Mouse (Mus musculus): ENCODE measurements around the gene Clic4. TPM values are rescaled to one million over a fixed set of nuclear protein-coding genes. Genes with fewer than 3 reads are reported as not detected.

The Clic4 gene
- polyA plus RNA-seq, 1 experiment from 2014 or later, result 147 TPM

DNA sequence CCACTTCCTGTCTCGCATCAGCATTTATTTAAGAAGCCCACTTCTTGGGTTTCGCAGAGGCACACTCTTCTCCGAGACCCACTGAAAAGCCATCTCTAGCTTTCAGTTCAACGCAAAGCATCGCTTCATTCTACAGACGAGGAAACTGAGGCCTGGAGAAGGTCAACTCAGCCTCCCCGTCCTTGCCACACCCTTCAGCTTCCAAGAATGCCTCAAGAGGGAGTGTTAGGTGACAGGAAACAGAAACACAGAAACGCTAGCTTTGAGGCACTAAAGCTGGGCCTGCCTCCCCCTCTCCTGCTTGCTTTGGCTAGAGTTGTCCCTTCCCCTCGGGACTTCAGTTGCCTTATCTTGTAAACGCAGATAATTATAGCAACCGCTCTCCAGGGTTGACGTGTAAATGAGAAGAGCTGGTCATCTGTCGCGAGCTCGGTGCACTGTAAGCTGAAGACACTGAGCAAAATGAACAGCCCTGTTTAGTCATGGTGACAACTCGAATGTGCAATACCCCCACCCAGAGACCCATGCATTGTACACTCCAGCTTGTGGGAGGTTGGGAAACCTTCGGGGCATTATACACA is 40.6 kb upstream of the Clic4 start:
- H3K4me1 ChIP-seq (replicated peaks; ENCODE audit: insufficient read depth, low read length), result peaks cover 28% of the 10 kb centered on the region
- H3K27ac ChIP-seq, result peak overlapping the region; percentile 70
- DNase-seq (ENCODE audit: low spot score) (peak; percentile 82), ATAC-seq (replicated peaks; ENCODE audit: low FRiP score, low read depth) (no peak; the same call in 1 of the 2 replicates)
- no peaks in the 10 kb centered on the region for H3K9me3 ChIP-seq (replicated peaks; ENCODE audit: low read length)
- H3K4me3 ChIP-seq (replicated peaks; ENCODE audit: low read depth, low read length), result no peak overlapping the region
- 0 out of 2 replicates have a peak, but pooled peaks have one; percentile 10 for TF ChIP-seq CTCF (IDR thresholded peaks at IDR 0.05; ENCODE audit: low read depth)
- peaks cover 17% of the 10 kb centered on the region; the same call in 1 of the 2 replicates for H3K36me3 ChIP-seq (ENCODE audit: insufficient read depth, low read length)
- no peak overlapping the region for H3K9ac ChIP-seq (ENCODE audit: low read depth, low read length)
- no peaks in the 10 kb centered on the region for H3K27me3 ChIP-seq (ENCODE audit: insufficient read depth, low read length)
- H3K4me2 ChIP-seq (ENCODE audit: low read length), result peak overlapping the region; percentile 21; the same call in 1 of the 2 replicates
- WGBS, result 19% methylated on average over 17 of the region's 17 CpGs

DNA sequence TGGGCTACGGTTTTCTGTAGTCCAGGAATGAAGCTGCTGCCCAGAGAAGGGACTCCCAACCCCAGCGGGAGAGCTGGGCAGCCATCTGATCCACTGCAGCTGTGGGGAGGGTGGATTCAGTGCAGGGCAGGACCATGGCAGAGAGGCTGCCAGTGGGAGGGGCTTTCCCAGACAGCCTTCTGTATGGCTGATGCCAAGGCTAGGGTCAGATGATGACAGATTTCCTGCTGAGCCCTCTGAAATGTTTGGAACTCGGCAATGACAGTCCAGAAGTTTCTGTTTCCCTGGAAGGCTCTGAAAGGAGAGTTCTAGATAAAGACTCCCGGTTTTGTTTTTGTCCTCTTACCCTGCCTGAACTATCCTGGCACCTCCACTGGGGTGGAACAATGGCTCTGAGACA is 40.1 kb upstream of the Clic4 start:
- Histone ChIP-seq H3K9ac (ENCODE audit: low read depth, low read length) (no peak overlapping the region), H3K9me3 (replicated peaks; ENCODE audit: low read length) (no peaks in the 10 kb centered on the region), H3K4me1 (replicated peaks; ENCODE audit: insufficient read depth, low read length) (peaks cover 28% of the 10 kb centered on the region), H3K27ac (peak overlapping the region; percentile 70), H3K4me3 (replicated peaks; ENCODE audit: low read depth, low read length) (no peak overlapping the region), H3K4me2 (ENCODE audit: low read length) (peak overlapping the region; percentile 21; the same call in 1 of the 2 replicates), H3K27me3 (ENCODE audit: insufficient read depth, low read length) (no peaks in the 10 kb centered on the region), H3K36me3 (ENCODE audit: insufficient read depth, low read length) (peaks cover 17% of the 10 kb centered on the region; the same call in 1 of the 2 replicates)
- no peak for TF ChIP-seq CTCF (IDR thresholded peaks at IDR 0.05; ENCODE audit: low read depth)
- WGBS, result 24% methylated on average over 4 of the region's 4 CpGs
- peak; percentile 59 for ATAC-seq (replicated peaks; ENCODE audit: low FRiP score, low read depth)
- DNase-seq (ENCODE audit: low spot score), result peak; percentile 78

DNA sequence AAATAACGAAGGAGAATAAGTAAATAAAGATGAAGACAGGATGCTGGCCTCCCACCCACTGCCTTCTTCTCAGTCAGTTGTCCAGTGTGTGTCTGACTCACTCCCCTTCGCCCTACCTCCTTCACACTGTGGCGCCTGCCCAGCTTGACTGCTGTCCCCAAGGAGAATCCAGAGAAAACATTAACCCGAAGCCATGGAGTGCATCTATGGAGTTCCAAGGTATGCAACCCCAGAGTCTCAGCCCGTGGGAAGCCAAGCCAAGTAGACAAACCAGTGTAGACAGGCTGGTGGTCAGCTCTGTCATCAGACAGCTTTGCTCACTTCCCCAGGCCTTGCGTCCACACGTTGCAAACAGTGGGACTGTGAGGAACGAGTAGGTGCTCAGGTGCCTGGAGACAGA is 37.8 kb upstream of the Clic4 start:
- Histone ChIP-seq H3K27me3 (ENCODE audit: insufficient read depth, low read length) (no peaks in the 10 kb centered on the region), H3K27ac (peak overlapping the region; percentile 54; the same call in 1 of the 2 replicates), H3K9me3 (replicated peaks; ENCODE audit: low read length) (no peaks in the 10 kb centered on the region), H3K36me3 (ENCODE audit: insufficient read depth, low read length) (0 out of 2 replicates have a peak, but pooled peaks cover 9% of the 10 kb centered on the region), H3K4me2 (ENCODE audit: low read length) (no peak overlapping the region), H3K4me1 (replicated peaks; ENCODE audit: insufficient read depth, low read length) (peaks cover 33% of the 10 kb centered on the region), H3K4me3 (replicated peaks; ENCODE audit: low read depth, low read length) (no peak overlapping the region), H3K9ac (ENCODE audit: low read depth, low read length) (no peak overlapping the region)
- ATAC-seq (replicated peaks; ENCODE audit: low FRiP score, low read depth) (peak; percentile 59), DNase-seq (ENCODE audit: low spot score) (no peak)
- WGBS, result 59% methylated on average over 8 of the region's 8 CpGs
- TF ChIP-seq CTCF (IDR thresholded peaks at IDR 0.05; ENCODE audit: low read depth), result no peak

DNA sequence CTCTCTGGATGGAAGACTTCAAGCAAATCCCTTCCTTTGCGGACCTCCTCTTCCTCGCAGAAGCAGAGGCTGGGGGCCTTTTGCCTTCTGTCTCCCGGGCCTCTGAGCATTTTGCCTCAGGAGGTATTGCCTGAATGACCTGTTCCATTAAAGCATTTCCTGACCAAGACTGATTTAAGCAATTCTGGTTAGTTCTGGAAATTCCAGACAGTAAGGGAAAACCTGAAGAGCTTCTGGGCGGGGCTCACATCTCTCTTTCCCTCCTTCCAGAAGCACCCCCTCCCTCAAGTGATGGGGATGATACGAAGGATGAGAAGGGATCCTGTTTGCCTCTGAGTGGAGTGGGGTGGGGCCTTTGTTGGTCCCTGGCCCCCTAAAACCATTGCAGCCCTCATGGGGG is 37.1 kb upstream of the Clic4 start:
- Histone ChIP-seq H3K9ac (ENCODE audit: low read depth, low read length) (no peak overlapping the region), H3K4me3 (replicated peaks; ENCODE audit: low read depth, low read length) (no peak overlapping the region), H3K9me3 (replicated peaks; ENCODE audit: low read length) (no peaks in the 10 kb centered on the region), H3K27me3 (ENCODE audit: insufficient read depth, low read length) (no peaks in the 10 kb centered on the region), H3K36me3 (ENCODE audit: insufficient read depth, low read length) (0 out of 2 replicates have a peak, but pooled peaks cover 3% of the 10 kb centered on the region), H3K4me1 (replicated peaks; ENCODE audit: insufficient read depth, low read length) (peaks cover 33% of the 10 kb centered on the region), H3K4me2 (ENCODE audit: low read length) (no peak overlapping the region), H3K27ac (peak overlapping the region; percentile 36; the same call in 1 of the 2 replicates)
- DNase-seq (ENCODE audit: low spot score) (no peak), ATAC-seq (replicated peaks; ENCODE audit: low FRiP score, low read depth) (no peak)
- no peak for TF ChIP-seq CTCF (IDR thresholded peaks at IDR 0.05; ENCODE audit: low read depth)
- WGBS, result 48% methylated on average over 5 of the region's 5 CpGs

DNA sequence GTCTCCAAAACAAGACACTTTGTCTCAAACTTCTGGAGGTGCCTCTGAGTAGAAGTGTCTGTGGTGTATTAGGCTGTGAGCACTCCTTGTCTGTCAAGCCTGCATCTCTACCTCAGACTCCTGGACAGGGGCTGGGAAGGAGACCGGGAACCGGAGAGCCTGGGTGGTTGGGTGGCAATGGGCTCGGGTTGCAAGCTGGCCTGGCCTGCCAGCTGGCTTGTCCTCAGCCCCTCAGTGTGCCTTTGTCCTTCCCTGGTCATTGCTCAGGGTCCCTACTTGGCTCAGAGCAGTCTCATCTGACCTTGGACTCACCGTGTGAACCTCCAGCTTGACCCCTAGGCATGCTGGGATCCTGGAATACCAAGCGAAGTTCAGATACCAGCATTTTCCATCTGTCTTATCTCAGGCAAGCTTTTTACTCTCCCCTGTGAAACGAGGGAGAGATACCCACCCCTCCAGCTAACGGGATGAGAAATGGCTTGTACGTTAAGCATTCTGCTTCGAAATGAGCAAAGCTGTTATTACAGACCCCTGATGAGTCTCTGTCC is 36.6 kb upstream of the Clic4 start:
- Histone ChIP-seq H3K4me2 (ENCODE audit: low read length) (no peak overlapping the region), H3K27ac (peak overlapping the region; percentile 36; the same call in 1 of the 2 replicates), H3K9ac (ENCODE audit: low read depth, low read length) (no peak overlapping the region), H3K9me3 (replicated peaks; ENCODE audit: low read length) (no peaks in the 10 kb centered on the region), H3K4me3 (replicated peaks; ENCODE audit: low read depth, low read length) (no peak overlapping the region), H3K27me3 (ENCODE audit: insufficient read depth, low read length) (no peaks in the 10 kb centered on the region), H3K36me3 (ENCODE audit: insufficient read depth, low read length) (no peaks in the 10 kb centered on the region), H3K4me1 (replicated peaks; ENCODE audit: insufficient read depth, low read length) (peaks cover 33% of the 10 kb centered on the region)
- TF ChIP-seq CTCF (IDR thresholded peaks at IDR 0.05; ENCODE audit: low read depth), result no peak
- DNase-seq (ENCODE audit: low spot score) (no peak), ATAC-seq (replicated peaks; ENCODE audit: low FRiP score, low read depth) (no peak)
- WGBS, result 50% methylated on average over 9 of the region's 9 CpGs

DNA sequence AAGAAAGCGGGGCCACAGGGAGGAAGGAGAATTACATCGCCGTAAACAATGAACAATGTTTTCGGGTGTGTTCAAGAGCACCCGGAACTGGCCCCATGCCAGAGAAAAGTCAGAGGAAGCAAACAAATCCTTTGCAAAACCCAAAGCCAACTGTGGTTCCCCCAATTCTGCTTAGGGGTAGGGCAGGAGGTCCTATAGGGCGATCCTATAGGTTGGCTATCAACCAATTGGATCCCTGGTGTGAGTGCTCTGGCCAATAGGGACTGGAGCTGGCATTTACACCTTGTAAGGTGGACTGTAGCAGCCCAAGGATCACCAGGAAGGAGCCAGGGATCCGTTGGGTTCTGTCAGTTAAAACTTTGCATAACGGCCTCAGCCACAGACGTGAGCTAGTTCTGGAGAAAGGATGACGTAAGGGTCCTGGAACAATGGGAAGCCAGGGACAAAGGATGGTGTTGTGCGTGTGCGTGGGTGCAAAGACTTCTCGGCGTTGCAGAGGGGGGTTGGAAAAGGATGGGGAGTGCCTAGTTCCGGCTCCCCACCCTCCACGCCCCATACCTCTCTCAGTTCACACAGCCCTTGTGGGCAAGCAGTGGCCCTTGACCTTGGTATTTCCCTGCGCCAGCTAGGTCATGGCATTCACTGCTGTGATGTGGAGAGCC is 34.5 kb upstream of the Clic4 start:
- no peak for TF ChIP-seq CTCF (IDR thresholded peaks at IDR 0.05; ENCODE audit: low read depth)
- peaks cover 17% of the 10 kb centered on the region for H3K4me1 ChIP-seq (replicated peaks; ENCODE audit: insufficient read depth, low read length)
- H3K27ac ChIP-seq, result peak overlapping the region; percentile 42; the same call in 1 of the 2 replicates
- H3K36me3 ChIP-seq (ENCODE audit: insufficient read depth, low read length), result no peaks in the 10 kb centered on the region
- H3K4me3 ChIP-seq (replicated peaks; ENCODE audit: low read depth, low read length), result no peak overlapping the region
- WGBS, result 44% methylated on average over 17 of the region's 17 CpGs
- no peaks in the 10 kb centered on the region for H3K27me3 ChIP-seq (ENCODE audit: insufficient read depth, low read length)
- DNase-seq (ENCODE audit: low spot score), result no peak
- H3K9me3 ChIP-seq (replicated peaks; ENCODE audit: low read length), result no peaks in the 10 kb centered on the region
- ATAC-seq (replicated peaks; ENCODE audit: low FRiP score, low read depth), result no peak
- no peak overlapping the region for H3K4me2 ChIP-seq (ENCODE audit: low read length)
- no peak overlapping the region for H3K9ac ChIP-seq (ENCODE audit: low read depth, low read length)

All from kidney, postnatal 0 days (tissue).